Mouse (Mus musculus): ENCODE results near the gene Vac14. TPM values are rescaled to one million over a fixed set of nuclear protein-coding genes. Genes with fewer than 3 reads are reported as not detected.

Vac14 gene
- total RNA-seq, 2 experiments from 2014 or later = 25.4 to 26.1 TPM

- no peak overlapping the region for H3K4me3 ChIP-seq
- intact Hi-C loops (cut with DNase I) = no loop called here
- DNase-seq (ENCODE audit: extremely low spot score in 1 of 2, low spot score in 2 of 2) = no peak
- no peak for TF ChIP-seq CTCF (IDR thresholded peaks at IDR 0.05)
- peak overlapping the region; percentile 47; the same call in 1 of the 2 replicates for H3K27ac ChIP-seq
Observed at GRCm38 (mm10) chr8:110630079-110630478, 11.7 kb downstream of the Vac14 start.

GRCm38 (mm10) chr8:110630571-110631071, 12.2 kb downstream of the Vac14 start:
- H3K4me3 ChIP-seq = no peak overlapping the region
- DNase-seq (ENCODE audit: extremely low spot score in 1 of 2, low spot score in 2 of 2) = peak; percentile 67 to 75
- intact Hi-C loops (cut with DNase I) = no loop called here
- TF ChIP-seq CTCF (IDR thresholded peaks at IDR 0.05) = no peak
- H3K27ac ChIP-seq = peak overlapping the region; percentile 47

DNA sequence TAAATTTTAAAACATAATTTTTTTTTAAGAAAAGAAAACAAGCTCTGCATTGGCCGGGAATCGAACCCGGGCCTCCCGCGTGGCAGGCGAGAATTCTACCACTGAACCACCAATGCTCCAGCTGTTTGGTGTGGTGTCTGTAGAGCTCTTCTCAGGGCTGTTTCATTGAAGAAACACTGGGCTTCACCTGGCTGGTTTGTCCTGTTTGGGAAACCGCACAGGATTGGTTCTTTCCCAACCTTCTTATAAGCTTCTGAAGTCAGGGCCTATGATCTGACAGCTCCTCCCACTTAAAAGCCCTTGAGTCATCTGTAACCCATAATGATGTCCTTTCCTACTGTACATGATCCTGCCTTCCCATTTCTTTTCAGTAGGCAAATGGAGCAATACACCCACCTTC, 12.8 kb downstream of the Vac14 start:
- H3K27ac ChIP-seq = no peak overlapping the region
- intact Hi-C loops (cut with DNase I) = no loop called here
- TF ChIP-seq CTCF (IDR thresholded peaks at IDR 0.05) = no peak
- no peak overlapping the region for H3K4me3 ChIP-seq
- DNase-seq (ENCODE audit: extremely low spot score in 1 of 2, low spot score in 2 of 2) = no peak

DNA sequence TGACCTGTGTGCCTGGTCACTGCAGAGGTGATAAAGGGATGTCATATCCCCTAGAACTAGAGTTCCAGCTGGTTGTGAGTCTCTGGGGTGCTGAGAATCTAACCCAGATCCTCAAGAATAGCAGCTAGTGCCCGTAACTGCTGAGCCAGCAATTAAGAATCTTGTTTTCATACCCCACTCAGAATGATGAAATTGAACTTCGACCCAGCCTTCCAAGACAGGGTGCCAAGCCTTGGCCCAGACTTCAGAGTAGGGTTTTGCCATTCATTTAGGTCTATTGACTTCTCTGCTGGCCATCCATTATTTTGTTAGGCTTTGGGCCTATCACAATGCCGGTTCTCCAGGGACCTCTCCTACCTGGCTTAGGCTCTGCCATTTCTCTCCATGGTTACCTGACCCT, 15.4 kb downstream of the Vac14 start:
- intact Hi-C loops (cut with DNase I) = no loop called here
- no peak for DNase-seq (ENCODE audit: extremely low spot score in 1 of 2, low spot score in 2 of 2)
- no peak overlapping the region for H3K27ac ChIP-seq
- H3K4me3 ChIP-seq = no peak overlapping the region
- no peak for TF ChIP-seq CTCF (IDR thresholded peaks at IDR 0.05)

DNA sequence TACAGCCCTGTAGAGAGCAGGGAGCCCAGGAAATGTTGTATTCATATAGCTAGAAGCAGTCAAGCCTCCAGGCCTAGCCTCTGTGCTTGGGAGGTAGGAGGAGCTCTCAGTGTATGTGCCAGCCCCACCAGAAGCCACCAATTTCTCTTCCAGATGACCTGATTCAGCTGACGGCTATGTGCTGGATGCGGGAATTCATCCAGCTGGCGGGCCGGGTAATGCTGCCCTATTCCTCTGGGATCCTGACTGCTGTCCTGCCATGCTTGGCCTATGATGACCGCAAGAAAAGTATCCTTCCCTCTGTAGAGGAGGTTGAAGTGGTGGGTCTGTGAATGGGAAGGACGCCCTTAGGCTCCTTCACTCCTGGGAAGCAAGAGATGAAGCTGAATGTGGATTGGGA, 17.8 kb downstream of the Vac14 start:
- TF ChIP-seq CTCF (IDR thresholded peaks at IDR 0.05) = no peak

GRCm38 (mm10) chr8:110642331-110642730, 23.9 kb downstream of the Vac14 start:
- no peak for TF ChIP-seq CTCF (IDR thresholded peaks at IDR 0.05)
- no peak overlapping the region for H3K4me3 ChIP-seq
- intact Hi-C loops (cut with DNase I) = loop anchor here (10.0 kb wide), 1 partner anchor 172 kb away; no protein-coding TSS in a partner anchor
- no peak overlapping the region for H3K27ac ChIP-seq
- peak in 1 of 2 experiments; percentile 36 for DNase-seq (ENCODE audit: extremely low spot score in 1 of 2, low spot score in 2 of 2)

More for the DNA sequence above, 17.8 kb downstream of the Vac14 start:
- intact Hi-C loops (cut with DNase I) = no loop called here
- Histone ChIP-seq H3K27ac (no peak overlapping the region), H3K4me3 (no peak overlapping the region)
- DNase-seq (ENCODE audit: extremely low spot score in 1 of 2, low spot score in 2 of 2) = no peak

DNA sequence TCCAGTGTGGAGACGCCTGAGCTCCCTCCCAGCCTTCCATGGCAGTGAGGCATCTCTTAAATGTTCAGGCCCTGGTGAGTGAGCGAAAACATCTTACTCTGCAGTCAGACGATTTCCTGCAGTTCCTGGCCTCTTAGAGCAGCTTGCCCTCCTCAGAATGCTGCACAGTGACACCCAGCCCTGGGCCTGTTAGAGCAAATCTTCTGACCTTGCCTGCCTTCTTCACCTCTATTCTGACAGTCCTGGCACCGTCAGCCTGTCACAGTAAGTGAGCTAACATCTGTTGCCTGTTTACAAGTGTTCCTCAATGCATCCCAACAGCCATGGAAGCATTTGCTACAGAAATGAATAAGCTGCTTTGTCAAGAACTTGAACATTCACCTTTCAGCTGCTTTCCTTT, 24.8 kb downstream of the Vac14 start:
- no peak overlapping the region for H3K4me3 ChIP-seq
- DNase-seq (ENCODE audit: extremely low spot score in 1 of 2, low spot score in 2 of 2) = no peak
- no peak for TF ChIP-seq CTCF (IDR thresholded peaks at IDR 0.05)
- intact Hi-C loops (cut with DNase I) = loop anchor here (10.0 kb wide), 1 partner anchor 172 kb away; no protein-coding TSS in a partner anchor
- H3K27ac ChIP-seq = no peak overlapping the region

GRCm38 (mm10) chr8:110644422-110644821, 26.0 kb downstream of the Vac14 start:
- H3K4me3 ChIP-seq = no peak overlapping the region
- intact Hi-C loops (cut with DNase I) = loop anchor here (10.0 kb wide), 1 partner anchor 170 kb away; no protein-coding TSS in a partner anchor
- no peak overlapping the region for H3K27ac ChIP-seq
- DNase-seq (ENCODE audit: extremely low spot score in 1 of 2, low spot score in 2 of 2) = no peak
- TF ChIP-seq CTCF (IDR thresholded peaks at IDR 0.05) = no peak

- intact Hi-C loops (cut with DNase I) = loop anchor here (5.0 to 10.0 kb wide), 2 partner anchors 170 to 202 kb away; partner anchors contain the start of genes Cog4 and Sf3b3
Observed at GRCm38 (mm10) chr8:110644901-110645300, 26.5 kb downstream of the Vac14 start.

DNA sequence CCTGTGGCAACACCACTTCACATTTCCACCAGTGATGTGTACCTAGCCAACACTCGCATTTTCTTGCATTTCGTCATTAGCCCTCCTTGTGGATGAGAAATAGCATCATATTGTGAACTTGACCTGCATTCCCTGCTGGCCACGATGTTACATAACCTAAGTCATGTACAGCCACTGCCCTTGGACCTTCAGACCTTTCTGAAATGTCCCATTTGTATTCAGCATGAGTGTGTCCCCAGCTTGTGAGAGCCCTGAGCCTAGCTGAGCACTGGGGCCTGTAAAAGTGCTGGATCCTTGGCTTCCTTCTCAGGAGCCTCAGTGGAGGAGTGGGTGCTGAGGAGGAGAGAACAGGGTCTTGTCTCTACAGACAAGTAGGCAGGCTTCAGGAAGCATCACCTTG, 27.0 kb downstream of the Vac14 start:
- no peak for TF ChIP-seq CTCF (IDR thresholded peaks at IDR 0.05)
- DNase-seq (ENCODE audit: extremely low spot score in 1 of 2, low spot score in 2 of 2) = no peak
- Histone ChIP-seq H3K4me3 (no peak overlapping the region), H3K27ac (no peak overlapping the region)
- intact Hi-C loops (cut with DNase I) = loop anchor here (5.0 to 10.0 kb wide), 2 partner anchors 169 to 202 kb away; partner anchors contain the start of genes Cog4 and Sf3b3

More at GRCm38 (mm10) chr8:110644901-110645300, 26.5 kb downstream of the Vac14 start:
- Histone ChIP-seq H3K27ac (no peak overlapping the region), H3K4me3 (no peak overlapping the region)
- no peak for DNase-seq (ENCODE audit: extremely low spot score in 1 of 2, low spot score in 2 of 2)
- no peak for TF ChIP-seq CTCF (IDR thresholded peaks at IDR 0.05)

DNA sequence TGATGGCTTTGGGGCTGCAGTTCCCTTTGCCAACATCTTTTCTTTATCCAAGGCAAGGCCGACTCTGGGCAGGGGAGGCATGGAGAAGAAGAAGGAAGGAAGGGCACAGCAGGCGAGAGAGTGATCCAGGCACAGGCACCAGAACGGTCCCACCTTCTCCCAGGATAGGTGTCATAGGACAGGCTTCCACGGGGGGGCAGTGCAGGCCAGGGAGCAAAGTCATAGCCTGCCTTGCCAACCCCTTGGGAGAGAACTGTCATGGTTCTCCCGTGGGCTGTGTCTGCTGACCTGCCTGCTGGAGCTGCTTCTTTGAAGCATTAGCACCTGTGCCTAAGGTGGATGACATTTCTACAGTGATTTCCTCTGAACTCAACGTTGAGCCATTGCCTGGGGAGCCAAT, 27.7 kb downstream of the Vac14 start:
- intact Hi-C loops (cut with DNase I) = loop anchor here (2.0 to 10.0 kb wide), 3 partner anchors 81 to 201 kb away; partner anchors contain the start of genes Cog4 and Sf3b3
- Histone ChIP-seq H3K27ac (no peak overlapping the region), H3K4me3 (no peak overlapping the region)
- DNase-seq (ENCODE audit: extremely low spot score in 1 of 2, low spot score in 2 of 2) = peak; percentile 75 to 84
- TF ChIP-seq CTCF (IDR thresholded peaks at IDR 0.05) = peak; percentile 96

DNA sequence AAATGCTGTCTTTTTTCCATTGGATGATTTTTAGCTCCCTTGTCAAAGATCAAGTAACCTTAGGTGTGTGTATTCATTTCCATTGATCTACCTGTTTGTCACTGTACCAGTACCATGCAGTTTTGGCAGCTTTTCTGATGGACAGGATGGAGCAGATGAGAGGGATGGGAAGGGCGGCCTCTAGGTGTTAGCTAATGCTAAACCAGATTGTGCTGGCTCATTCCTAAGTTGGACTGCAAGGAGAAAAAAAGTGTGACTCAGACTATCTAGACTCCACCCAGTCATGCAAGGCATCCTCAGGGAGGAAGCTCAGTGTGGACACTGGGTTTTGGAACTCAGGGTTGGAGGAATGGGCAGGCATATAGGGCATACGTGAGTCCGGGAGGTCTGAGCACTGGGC, 30.2 kb downstream of the Vac14 start:
- no peak for DNase-seq (ENCODE audit: extremely low spot score in 1 of 2, low spot score in 2 of 2)
- TF ChIP-seq CTCF (IDR thresholded peaks at IDR 0.05) = no peak
- intact Hi-C loops (cut with DNase I) = loop anchor here (5.0 to 10.0 kb wide), 2 partner anchors 166 to 199 kb away; partner anchors contain the start of genes Cog4 and Sf3b3
- Histone ChIP-seq H3K27ac (no peak overlapping the region), H3K4me3 (no peak overlapping the region)

GRCm38 (mm10) chr8:110649286-110649685, 30.9 kb downstream of the Vac14 start:
- TF ChIP-seq CTCF (IDR thresholded peaks at IDR 0.05) = no peak
- Histone ChIP-seq H3K27ac (no peak overlapping the region), H3K4me3 (no peak overlapping the region)
- intact Hi-C loops (cut with DNase I) = loop anchor here (5.0 to 10.0 kb wide), 2 partner anchors 166 to 198 kb away; partner anchors contain the start of genes Cog4 and Sf3b3
- DNase-seq (ENCODE audit: extremely low spot score in 1 of 2, low spot score in 2 of 2) = no peak

Data from left cerebral cortex, adult 2 months (tissue).